Comparison of ENCODE assay signal across 7 mouse cellular contexts in genomic region chr11:58104351-58104791, GRCm38 (mm10). TPM values are rescaled to one million over a fixed set of nuclear protein-coding genes. Genes with fewer than 3 reads are reported as not detected.
A peak's percentile ranks its signal among the peaks of the same experiment; 100 is the strongest.
DNase-seq lines count a peak whose midpoint lies in the region; ATAC-seq lines count a peak whose summit lies in the region.

No protein-coding gene starts in this region.

- H3K4me3 ChIP-seq in heart, embryonic 14.5 days (ENCODE audit: control insufficient read depth in 1 of 2, insufficient read depth in 1 of 2, low read depth in 1 of 2, low read length in 2 of 2): peak overlapping the region; percentile 68 to 89
- peak overlapping the region; percentile 83 for H3K4me3 ChIP-seq in liver, embryonic 13.5 days (replicated peaks)

- H3K36me3 ChIP-seq in heart, embryonic 14.5 days (ENCODE audit: control insufficient read depth, insufficient read depth, low read length): peaks cover 4% of the 10 kb centered on the region; the same call in 1 of the 2 replicates
- H3K36me3 ChIP-seq in liver, embryonic 13.5 days: peaks cover 4% of the 10 kb centered on the region

- under 1% methylated on average over 24 of the region's 24 CpGs for WGBS in heart, embryonic 14.5 days
- WGBS in liver, embryonic 13.5 days (ENCODE audit: insufficient replicate concordance): under 1% methylated on average over 24 of the region's 24 CpGs

- peak overlapping the region; percentile 74 for H3K4me2 ChIP-seq in heart, embryonic 14.5 days (ENCODE audit: low read length)
- H3K4me2 ChIP-seq in liver, embryonic 13.5 days: peak overlapping the region; percentile 84

- peak; percentile 8; the same call in 1 of the 2 replicates for ATAC-seq in heart, embryonic 14.5 days (ENCODE audit: insufficient number of reproducible peaks, insufficient read depth, low FRiP score, low read depth)
- peak; percentile 3 for ATAC-seq in liver, embryonic 13.5 days (ENCODE audit: low read depth)

- peak overlapping the region; percentile 89 for H3K9ac ChIP-seq in heart, embryonic 14.5 days (ENCODE audit: low read length)
- peak overlapping the region; percentile 93 for H3K9ac ChIP-seq in liver, embryonic 13.5 days

- peak; percentile 48 to 62 for DNase-seq in spleen, postnatal 36 days (ENCODE audit: low spot score in 2 of 2)
- DNase-seq in spleen, postnatal 10 days (ENCODE audit: low spot score in 2 of 2): no peak
- DNase-seq in c-Kit-negative CD71-positive TER-119-positive erythroid progenitor cells, embryonic 14.5 days (ENCODE audit: low read depth, low spot score): peak; percentile 24
- no peak for DNase-seq in liver, embryonic 13.5 days
- peak; percentile 68 to 71 for DNase-seq in monocyte, adult 2 months (ENCODE audit: low read depth in 1 of 2, low spot score in 2 of 2)
- no peak for DNase-seq in cerebellum, adult 9-11 months

- no peaks in the 10 kb centered on the region for H3K9me3 ChIP-seq in heart, embryonic 14.5 days (ENCODE audit: control insufficient read depth, low read length)
- H3K9me3 ChIP-seq in liver, embryonic 13.5 days (replicated peaks): no peaks in the 10 kb centered on the region

- peaks cover 7 to 14% of the 10 kb centered on the region in 2 experiments for H3K4me1 ChIP-seq in heart, embryonic 14.5 days (ENCODE audit: control insufficient read depth in 2 of 2, insufficient read depth in 2 of 2, low read length in 2 of 2)
- peaks cover 39% of the 10 kb centered on the region for H3K4me1 ChIP-seq in liver, embryonic 13.5 days (replicated peaks)

- H3K27ac ChIP-seq in heart, embryonic 14.5 days (replicated peaks in 1 of 2; ENCODE audit: control insufficient read depth in 1 of 2, insufficient read depth in 1 of 2, low read depth in 2 of 2, low read length in 2 of 2): peak overlapping the region; percentile 81 to 82
- peak overlapping the region; percentile 90 for H3K27ac ChIP-seq in liver, embryonic 13.5 days

- H3K27me3 ChIP-seq in heart, embryonic 14.5 days (ENCODE audit: control insufficient read depth, insufficient read depth, low read length): no peaks in the 10 kb centered on the region
- H3K27me3 ChIP-seq in liver, embryonic 13.5 days: no peaks in the 10 kb centered on the region

RNA-seq across cellular contexts. Expression of gene Cnot8, which starts 0.4 kb away (rescaled TPM):
- polyA plus RNA-seq in heart, embryonic 14.5 days (2014; fragmentation: Nextera tagmentation; extraction: Ambion mirVana): 76.4 and 77.7 TPM in 2 replicates
- 39.8 and 44.9 TPM in 2 replicates for polyA plus RNA-seq in liver, embryonic 13.5 days (2015; fragmentation: Nextera tagmentation; extraction: Ambion mirVana)

RNA-seq across cellular contexts. Expression of gene Gm12248, which starts 11.4 kb away (rescaled TPM):
- polyA plus RNA-seq in heart, embryonic 14.5 days (2014; fragmentation: Nextera tagmentation; extraction: Ambion mirVana): not detected in 2 replicates
- polyA plus RNA-seq in liver, embryonic 13.5 days (2015; fragmentation: Nextera tagmentation; extraction: Ambion mirVana): not detected in 2 replicates

Comparison
In these comparisons a context has a peak if more than half of its experiments do, and no peak if none do; other contexts are left out.
1. DNase-seq: peak in spleen, postnatal 36 days (2 of 2), c-Kit-negative CD71-positive TER-119-positive erythroid progenitor cells, embryonic 14.5 days (single experiment) and monocyte, adult 2 months (2 of 2); none in spleen, postnatal 10 days (0 of 2), liver, embryonic 13.5 days (single experiment) and cerebellum, adult 9-11 months (single experiment).